Mouse (Mus musculus) limb, embryonic 14.5 days (tissue): ENCODE measurements around the gene Ubl3. TPM values are rescaled to one million over a fixed set of nuclear protein-coding genes. Genes with fewer than 3 reads are reported as not detected.

Experiments
- ATAC-seq: fragments of 200-750 bp; cut with Nextera tagmentation; 2 replicates; pipeline ENCODE4 v1.8.0; 2017; ENCODE audit warnings: low read depth, moderate number of reproducible peaks, moderate TSS enrichment; ENCODE audit not compliant: low FRiP score
- DNase-seq: peaks from one replicate; pipeline ENCODE4 v3.0.0-alpha.2; 2015; ENCODE audit warnings: low spot score
- H3K27ac ChIP-seq: fragments of 300-500 bp; sonication (generic); replicated peaks from 2 replicates; pipeline ENCODE4 v1.5.1; 2014; ENCODE audit warnings: low read depth, mild to moderate bottlenecking, low read length, moderate library complexity, mixed read lengths
- H3K27me3 ChIP-seq: fragments of 300-500 bp; sonication (generic); 2 replicates; pipeline ENCODE4 v1.6.1; 2014; ENCODE audit warnings: low read length, mixed read lengths; ENCODE audit not compliant: control insufficient read depth, insufficient read depth
- H3K36me3 ChIP-seq: fragments of 300-500 bp; sonication (generic); 2 replicates; pipeline ENCODE4 v1.6.1; 2014; ENCODE audit warnings: mild to moderate bottlenecking, low read length, moderate library complexity, mixed read lengths; ENCODE audit not compliant: control insufficient read depth, insufficient read depth
- H3K4me1 ChIP-seq: fragments of 300-500 bp; sonication (generic); 2 replicates; pipeline ENCODE4 v1.6.1; 2014; ENCODE audit warnings: antibody characterized with exemption, low read length, mixed read lengths; ENCODE audit not compliant: control insufficient read depth, insufficient read depth
- H3K4me2 ChIP-seq: fragments of 300-500 bp; sonication (generic); replicated peaks from 2 replicates; pipeline ENCODE4 v1.6.1; 2014; ENCODE audit warnings: low read depth, mild to moderate bottlenecking, low read length, moderate library complexity; ENCODE audit not compliant: severe bottlenecking
- H3K4me3 ChIP-seq: fragments of 300-500 bp; sonication (generic); replicated peaks from 2 replicates; pipeline ENCODE4 v1.5.1; 2014; ENCODE audit warnings: low read length
- H3K9ac ChIP-seq: fragments of 300-500 bp; sonication (generic); 2 replicates; pipeline ENCODE4 v1.6.1; 2014; ENCODE audit warnings: mild to moderate bottlenecking, low read depth, low read length, moderate library complexity; ENCODE audit not compliant: severe bottlenecking
- H3K9me3 ChIP-seq: fragments of 300-500 bp; sonication (generic); 2 replicates; pipeline ENCODE4 v1.6.1; 2016; ENCODE audit warnings: low read length; ENCODE audit not compliant: control insufficient read depth
- POLR2A ChIP-seq: fragments of 200-500 bp; IDR thresholded peaks from 2 replicates; pipeline ENCODE4 v1.8.0; 2012; ENCODE audit warnings: inconsistent platforms, mild to moderate bottlenecking, moderate library complexity, borderline replicate concordance; ENCODE audit not compliant: insufficient read depth, insufficient read length; ENCODE audit errors: extremely low read depth
- WGBS: fragments of 180-500 bp; shearing (Covaris S2); extraction: QIAGEN DNeasy Blood & Tissue Kit; methylation state at CpG from one replicate; pipeline ENCODE4 v1.1.7; 2014; 5-methylcytosine and 5-hydroxymethylcytosine counted together
- polyA plus RNA-seq, 2 experiments: library from polyadenylated mRNA; depleted of rRNA in 1 of 2; stranded (reverse) in 1 of 2; unstranded in 1 of 2; fragments of >200 nt; fragmentation: Nextera tagmentation in 1 of 2; extraction: Ambion mirVana in 1 of 2; gene quantifications; 2 replicates each; pipeline versions ENCODE4 v1.2.1 to v1.2.3; 2012 to 2014

Gene Ubl3
- polyA plus RNA-seq, 2 experiments, result 30.3 to 73.6 TPM

- H3K9ac ChIP-seq, result no peak overlapping the region
- no peaks in the 10 kb centered on the region for H3K27me3 ChIP-seq
- no peak for TF ChIP-seq POLR2A
- H3K36me3 ChIP-seq, result no peaks in the 10 kb centered on the region
- no peak overlapping the region for H3K4me2 ChIP-seq
- WGBS, result 64% methylated on average over 4 of the region's 4 CpGs
- DNase-seq (no peak), ATAC-seq (no peak)
- H3K4me1 ChIP-seq, result peaks cover 7% of the 10 kb centered on the region; the same call in 1 of the 2 replicates
- no peaks in the 10 kb centered on the region for H3K9me3 ChIP-seq
- H3K4me3 ChIP-seq, result no peak overlapping the region
- no peak overlapping the region for H3K27ac ChIP-seq
These were observed 41.0 kb upstream of the Ubl3 start for GRCm38 (mm10) chr5:148593607-148594006.

- TF ChIP-seq POLR2A, result no peak
- H3K27ac ChIP-seq, result no peak overlapping the region
- DNase-seq, result no peak
- H3K4me1 ChIP-seq, result peaks cover 3% of the 10 kb centered on the region; the same call in 1 of the 2 replicates
- 42% methylated on average over 7 of the region's 7 CpGs for WGBS
- no peak overlapping the region for H3K4me3 ChIP-seq
- no peak overlapping the region for H3K9ac ChIP-seq
- no peak overlapping the region for H3K4me2 ChIP-seq
- H3K27me3 ChIP-seq, result no peaks in the 10 kb centered on the region
- ATAC-seq, result no peak
- H3K36me3 ChIP-seq, result no peaks in the 10 kb centered on the region
- no peaks in the 10 kb centered on the region for H3K9me3 ChIP-seq
These were observed 38.9 kb upstream of the Ubl3 start for GRCm38 (mm10) chr5:148591448-148591862.

- no peak overlapping the region for H3K4me2 ChIP-seq
- ATAC-seq (peak; percentile 67; the same call in 1 of the 2 replicates), DNase-seq (no peak)
- H3K9me3 ChIP-seq, result no peaks in the 10 kb centered on the region
- TF ChIP-seq POLR2A, result no peak
- H3K4me1 ChIP-seq, result peaks cover 3% of the 10 kb centered on the region; the same call in 1 of the 2 replicates
- no peak overlapping the region for H3K4me3 ChIP-seq
- WGBS, result 47% methylated on average over 19 of the region's 20 CpGs
- no peaks in the 10 kb centered on the region for H3K27me3 ChIP-seq
- no peak overlapping the region for H3K9ac ChIP-seq
- H3K36me3 ChIP-seq, result no peaks in the 10 kb centered on the region
- H3K27ac ChIP-seq, result no peak overlapping the region
These were observed 38.2 kb upstream of the Ubl3 start for GRCm38 (mm10) chr5:148590603-148591447.

- Histone ChIP-seq H3K27ac (no peak overlapping the region), H3K9ac (no peak overlapping the region), H3K4me2 (no peak overlapping the region), H3K27me3 (no peaks in the 10 kb centered on the region), H3K36me3 (no peaks in the 10 kb centered on the region), H3K4me1 (peaks cover 3% of the 10 kb centered on the region; the same call in 1 of the 2 replicates), H3K9me3 (no peaks in the 10 kb centered on the region), H3K4me3 (no peak overlapping the region)
- WGBS, result 76% methylated on average over 3 of the region's 3 CpGs
- DNase-seq (no peak), ATAC-seq (no peak)
- no peak for TF ChIP-seq POLR2A
These were observed 36.4 kb upstream of the Ubl3 start for GRCm38 (mm10) chr5:148588987-148589386.

- no peak overlapping the region for H3K4me2 ChIP-seq
- 85% methylated on average over 6 of the region's 6 CpGs for WGBS
- no peak for DNase-seq
These were observed 35.6 kb upstream of the Ubl3 start for GRCm38 (mm10) chr5:148588142-148588650.

More at GRCm38 (mm10) chr5:148588142-148588650, 35.6 kb upstream of the Ubl3 start:
- Histone ChIP-seq H3K36me3 (no peaks in the 10 kb centered on the region), H3K27me3 (no peaks in the 10 kb centered on the region), H3K9ac (no peak overlapping the region), H3K27ac (no peak overlapping the region), H3K4me1 (peaks cover 3% of the 10 kb centered on the region; the same call in 1 of the 2 replicates), H3K4me3 (no peak overlapping the region), H3K9me3 (no peaks in the 10 kb centered on the region)
- no peak for TF ChIP-seq POLR2A
- no peak for ATAC-seq
